Mouse (Mus musculus): ENCODE measurements around the gene Pdgfra. TPM values are rescaled to one million over a fixed set of nuclear protein-coding genes. Genes with fewer than 3 reads are reported as not detected.
A peak's percentile ranks its signal among the peaks of the same experiment; 100 is the strongest.

Pdgfra gene
- polyA plus RNA-seq, 1 experiment from 2014 or later: 11.6 TPM

DNA sequence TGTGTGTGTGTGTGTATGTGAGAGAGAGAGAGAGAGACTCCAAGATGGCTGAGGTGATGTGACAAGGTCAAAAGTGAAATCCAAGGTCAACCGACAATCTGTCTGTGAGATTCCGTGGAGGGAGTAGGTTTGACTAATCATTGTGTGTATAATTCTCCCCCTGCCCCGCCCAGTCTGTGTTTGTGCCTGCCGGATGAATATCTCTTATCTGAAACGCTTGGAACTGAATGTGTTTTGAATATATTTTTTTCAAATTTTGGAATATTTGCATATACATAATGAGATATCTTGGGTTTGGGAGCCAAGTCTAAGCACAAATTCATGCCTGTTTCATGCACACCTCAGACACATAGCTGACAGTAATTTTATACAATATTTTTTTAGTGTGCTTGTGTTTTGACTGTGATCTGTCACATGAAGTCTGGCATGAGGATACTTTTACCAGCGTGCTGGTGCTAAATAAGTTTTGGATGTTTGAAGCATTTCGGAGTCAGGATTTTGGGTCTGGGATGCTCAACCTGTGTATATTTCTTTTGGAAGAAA is 32.7 kb downstream of the Pdgfra start:
- H3K27ac ChIP-seq (ENCODE audit: low read length): no peak overlapping the region; the same call in 1 of the 2 replicates
- H3K9me3 ChIP-seq (replicated peaks; ENCODE audit: control insufficient read depth, low read length): no peaks in the 10 kb centered on the region
- no peak overlapping the region for H3K9ac ChIP-seq (ENCODE audit: low read length)
- H3K36me3 ChIP-seq (ENCODE audit: control insufficient read depth, insufficient read depth): peaks cover 3% of the 10 kb centered on the region; the same call in 1 of the 2 replicates
- WGBS: 72% methylated on average over 7 of the region's 7 CpGs
- H3K4me1 ChIP-seq (ENCODE audit: control insufficient read depth, insufficient read depth, low read length): peaks cover 9% of the 10 kb centered on the region
- H3K4me3 ChIP-seq (ENCODE audit: low read length): no peak overlapping the region
- ATAC-seq (replicated peaks; ENCODE audit: extremely low read depth, insufficient read depth, low FRiP score): no peak
- no peak overlapping the region for H3K4me2 ChIP-seq (ENCODE audit: low read depth, low read length)
- no peaks in the 10 kb centered on the region for H3K27me3 ChIP-seq (ENCODE audit: control insufficient read depth, insufficient read depth, low read length)

GRCm38 (mm10) chr5:75185584-75185983 is 33.5 kb downstream of the Pdgfra start:
- 74% methylated on average over 7 of the region's 7 CpGs for WGBS
- Histone ChIP-seq H3K9me3 (replicated peaks; ENCODE audit: control insufficient read depth, low read length) (no peaks in the 10 kb centered on the region), H3K36me3 (ENCODE audit: control insufficient read depth, insufficient read depth) (peaks cover 3% of the 10 kb centered on the region; the same call in 1 of the 2 replicates), H3K27ac (ENCODE audit: low read length) (no peak overlapping the region), H3K4me2 (ENCODE audit: low read depth, low read length) (no peak overlapping the region), H3K4me3 (ENCODE audit: low read length) (no peak overlapping the region), H3K27me3 (ENCODE audit: control insufficient read depth, insufficient read depth, low read length) (no peaks in the 10 kb centered on the region), H3K9ac (ENCODE audit: low read length) (no peak overlapping the region), H3K4me1 (ENCODE audit: control insufficient read depth, insufficient read depth, low read length) (peaks cover 9% of the 10 kb centered on the region)
- ATAC-seq (replicated peaks; ENCODE audit: extremely low read depth, insufficient read depth, low FRiP score): 0 out of 2 replicates have a peak, but pooled peaks have one; percentile 54

- Histone ChIP-seq H3K9me3 (replicated peaks; ENCODE audit: control insufficient read depth, low read length) (no peaks in the 10 kb centered on the region), H3K9ac (ENCODE audit: low read length) (no peak overlapping the region), H3K36me3 (ENCODE audit: control insufficient read depth, insufficient read depth) (no peaks in the 10 kb centered on the region), H3K27me3 (ENCODE audit: control insufficient read depth, insufficient read depth, low read length) (no peaks in the 10 kb centered on the region), H3K4me3 (ENCODE audit: low read length) (no peak overlapping the region), H3K4me1 (ENCODE audit: control insufficient read depth, insufficient read depth, low read length) (no peaks in the 10 kb centered on the region), H3K4me2 (ENCODE audit: low read depth, low read length) (no peak overlapping the region), H3K27ac (ENCODE audit: low read length) (no peak overlapping the region)
- ATAC-seq (replicated peaks; ENCODE audit: extremely low read depth, insufficient read depth, low FRiP score): no peak
- WGBS: 83% methylated on average over 15 of the region's 15 CpGs
Measured at GRCm38 (mm10) chr5:75189319-75189987, 37.4 kb downstream of the Pdgfra start.

- no peaks in the 10 kb centered on the region for H3K9me3 ChIP-seq (replicated peaks; ENCODE audit: control insufficient read depth, low read length)
- H3K4me1 ChIP-seq (ENCODE audit: control insufficient read depth, insufficient read depth, low read length): no peaks in the 10 kb centered on the region
- no peak for ATAC-seq (replicated peaks; ENCODE audit: extremely low read depth, insufficient read depth, low FRiP score)
- no peak overlapping the region for H3K27ac ChIP-seq (ENCODE audit: low read length)
- H3K36me3 ChIP-seq (ENCODE audit: control insufficient read depth, insufficient read depth): no peaks in the 10 kb centered on the region; the same call in 1 of the 2 replicates
- no peak overlapping the region for H3K9ac ChIP-seq (ENCODE audit: low read length)
- no peak overlapping the region for H3K4me2 ChIP-seq (ENCODE audit: low read depth, low read length)
- WGBS: 84% methylated on average over 5 of the region's 5 CpGs
- H3K4me3 ChIP-seq (ENCODE audit: low read length): no peak overlapping the region
- no peaks in the 10 kb centered on the region for H3K27me3 ChIP-seq (ENCODE audit: control insufficient read depth, insufficient read depth, low read length)
Measured at GRCm38 (mm10) chr5:75193107-75193506, 41.0 kb downstream of the Pdgfra start.

DNA sequence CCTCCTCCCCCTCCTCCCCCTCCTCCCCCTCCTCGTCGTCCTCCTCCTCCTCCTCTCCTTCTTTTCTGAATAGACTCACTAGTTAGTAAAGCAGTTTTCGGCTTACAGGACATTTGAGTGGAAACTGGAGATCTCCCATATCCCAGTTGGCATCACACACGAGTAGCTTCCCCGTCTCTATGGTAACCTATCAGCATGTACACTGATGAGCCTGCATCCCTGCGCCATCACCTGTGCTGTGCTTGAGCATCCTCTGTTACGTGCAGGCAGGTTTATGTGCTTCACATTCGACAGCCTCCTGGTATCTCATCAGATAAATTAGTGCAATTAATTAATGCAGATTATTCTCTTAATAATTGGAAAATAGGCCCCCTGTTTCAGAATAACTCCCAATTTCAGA is 46.3 kb downstream of the Pdgfra start:
- H3K36me3 ChIP-seq (ENCODE audit: control insufficient read depth, insufficient read depth): no peaks in the 10 kb centered on the region; the same call in 1 of the 2 replicates
- no peak for ATAC-seq (replicated peaks; ENCODE audit: extremely low read depth, insufficient read depth, low FRiP score)
- WGBS: 80% methylated on average over 8 of the region's 8 CpGs
- H3K4me3 ChIP-seq (ENCODE audit: low read length): no peak overlapping the region
- no peaks in the 10 kb centered on the region for H3K27me3 ChIP-seq (ENCODE audit: control insufficient read depth, insufficient read depth, low read length)
- no peak overlapping the region for H3K9ac ChIP-seq (ENCODE audit: low read length)
- H3K4me2 ChIP-seq (ENCODE audit: low read depth, low read length): no peak overlapping the region
- no peaks in the 10 kb centered on the region for H3K4me1 ChIP-seq (ENCODE audit: control insufficient read depth, insufficient read depth, low read length)
- H3K27ac ChIP-seq (ENCODE audit: low read length): no peak overlapping the region
- H3K9me3 ChIP-seq (replicated peaks; ENCODE audit: control insufficient read depth, low read length): no peaks in the 10 kb centered on the region

GRCm38 (mm10) chr5:75199698-75200365 is 47.7 kb downstream of the Pdgfra start:
- Histone ChIP-seq H3K4me3 (ENCODE audit: low read length) (no peak overlapping the region), H3K27me3 (ENCODE audit: control insufficient read depth, insufficient read depth, low read length) (no peaks in the 10 kb centered on the region), H3K36me3 (ENCODE audit: control insufficient read depth, insufficient read depth) (no peaks in the 10 kb centered on the region; the same call in 1 of the 2 replicates), H3K9ac (ENCODE audit: low read length) (no peak overlapping the region), H3K4me2 (ENCODE audit: low read depth, low read length) (no peak overlapping the region), H3K4me1 (ENCODE audit: control insufficient read depth, insufficient read depth, low read length) (no peaks in the 10 kb centered on the region), H3K9me3 (replicated peaks; ENCODE audit: control insufficient read depth, low read length) (no peaks in the 10 kb centered on the region), H3K27ac (ENCODE audit: low read length) (no peak overlapping the region)
- 78% methylated on average over 9 of the region's 9 CpGs for WGBS
- ATAC-seq (replicated peaks; ENCODE audit: extremely low read depth, insufficient read depth, low FRiP score): no peak

GRCm38 (mm10) chr5:75200366-75200724 is 48.3 kb downstream of the Pdgfra start:
- no peak overlapping the region for H3K9ac ChIP-seq (ENCODE audit: low read length)
- no peak for ATAC-seq (replicated peaks; ENCODE audit: extremely low read depth, insufficient read depth, low FRiP score)
- no peak overlapping the region for H3K4me3 ChIP-seq (ENCODE audit: low read length)
- H3K36me3 ChIP-seq (ENCODE audit: control insufficient read depth, insufficient read depth): no peaks in the 10 kb centered on the region; the same call in 1 of the 2 replicates
- no peak overlapping the region for H3K27ac ChIP-seq (ENCODE audit: low read length)
- H3K9me3 ChIP-seq (replicated peaks; ENCODE audit: control insufficient read depth, low read length): no peaks in the 10 kb centered on the region
- 90% methylated on average over 10 of the region's 10 CpGs for WGBS
- no peak overlapping the region for H3K4me2 ChIP-seq (ENCODE audit: low read depth, low read length)
- no peaks in the 10 kb centered on the region for H3K4me1 ChIP-seq (ENCODE audit: control insufficient read depth, insufficient read depth, low read length)
- no peaks in the 10 kb centered on the region for H3K27me3 ChIP-seq (ENCODE audit: control insufficient read depth, insufficient read depth, low read length)

GRCm38 (mm10) chr5:75207905-75208304 is 55.8 kb downstream of the Pdgfra start:
- no peak overlapping the region for H3K4me3 ChIP-seq (ENCODE audit: low read length)
- H3K9ac ChIP-seq (ENCODE audit: low read length): no peak overlapping the region
- H3K9me3 ChIP-seq (replicated peaks; ENCODE audit: control insufficient read depth, low read length): no peaks in the 10 kb centered on the region
- no peaks in the 10 kb centered on the region for H3K4me1 ChIP-seq (ENCODE audit: control insufficient read depth, insufficient read depth, low read length)
- H3K27me3 ChIP-seq (ENCODE audit: control insufficient read depth, insufficient read depth, low read length): no peaks in the 10 kb centered on the region
- 76% methylated on average over 3 of the region's 3 CpGs for WGBS
- ATAC-seq (replicated peaks; ENCODE audit: extremely low read depth, insufficient read depth, low FRiP score): no peak
- no peak overlapping the region for H3K27ac ChIP-seq (ENCODE audit: low read length)
- no peak overlapping the region for H3K4me2 ChIP-seq (ENCODE audit: low read depth, low read length)
- H3K36me3 ChIP-seq (ENCODE audit: control insufficient read depth, insufficient read depth): no peaks in the 10 kb centered on the region

GRCm38 (mm10) chr5:75209966-75210365 is 57.9 kb downstream of the Pdgfra start:
- 14% methylated on average over 1 of the region's 1 CpGs for WGBS
- H3K27ac ChIP-seq (ENCODE audit: low read length): no peak overlapping the region
- ATAC-seq (replicated peaks; ENCODE audit: extremely low read depth, insufficient read depth, low FRiP score): no peak
- H3K27me3 ChIP-seq (ENCODE audit: control insufficient read depth, insufficient read depth, low read length): no peaks in the 10 kb centered on the region
- no peaks in the 10 kb centered on the region for H3K4me1 ChIP-seq (ENCODE audit: control insufficient read depth, insufficient read depth, low read length)
- H3K9ac ChIP-seq (ENCODE audit: low read length): no peak overlapping the region
- H3K9me3 ChIP-seq (replicated peaks; ENCODE audit: control insufficient read depth, low read length): no peaks in the 10 kb centered on the region
- H3K4me3 ChIP-seq (ENCODE audit: low read length): no peak overlapping the region
- H3K36me3 ChIP-seq (ENCODE audit: control insufficient read depth, insufficient read depth): no peaks in the 10 kb centered on the region
- H3K4me2 ChIP-seq (ENCODE audit: low read depth, low read length): no peak overlapping the region
